Mouse (Mus musculus): ENCODE results near the gene Ankfn1. TPM values are rescaled to one million over a fixed set of nuclear protein-coding genes. Genes with fewer than 3 reads are reported as not detected.

The Ankfn1 gene
- polyA plus RNA-seq, 1 experiment: 4.5 TPM

- TF ChIP-seq CTCF (IDR thresholded peaks at IDR 0.05; ENCODE audit: extremely low read depth, insufficient read depth, low read length) (no peak), POLR2A (IDR thresholded peaks at IDR 0.05; ENCODE audit: extremely low read depth, insufficient read depth, low read length) (no peak)
- no peaks in the 10 kb centered on the region for H3K4me1 ChIP-seq (ENCODE audit: control insufficient read depth, insufficient read depth, low read length)
- no peak overlapping the region for H3K4me3 ChIP-seq (ENCODE audit: insufficient read depth, low read length)
- H3K27ac ChIP-seq (ENCODE audit: insufficient read depth, low read length): no peak overlapping the region
Measured at GRCm38 (mm10) chr11:89696431-89697403, 80.7 kb downstream of the Ankfn1 start.

- Histone ChIP-seq H3K27ac (ENCODE audit: insufficient read depth, low read length) (no peak overlapping the region), H3K4me1 (ENCODE audit: control insufficient read depth, insufficient read depth, low read length) (no peaks in the 10 kb centered on the region), H3K4me3 (ENCODE audit: insufficient read depth, low read length) (no peak overlapping the region)
- no peak for TF ChIP-seq POLR2A (IDR thresholded peaks at IDR 0.05; ENCODE audit: extremely low read depth, insufficient read depth, low read length)
Measured at GRCm38 (mm10) chr11:89693686-89694085, 83.8 kb downstream of the Ankfn1 start.

- H3K27ac ChIP-seq (ENCODE audit: insufficient read depth, low read length): no peak overlapping the region
- TF ChIP-seq POLR2A (IDR thresholded peaks at IDR 0.05; ENCODE audit: extremely low read depth, insufficient read depth, low read length) (no peak), CTCF (IDR thresholded peaks at IDR 0.05; ENCODE audit: extremely low read depth, insufficient read depth, low read length) (no peak)
- 0 out of 2 replicates have a peak, but pooled peaks cover 1% of the 10 kb centered on the region for H3K4me1 ChIP-seq (ENCODE audit: control insufficient read depth, insufficient read depth, low read length)
- H3K4me3 ChIP-seq (ENCODE audit: insufficient read depth, low read length): no peak overlapping the region
Measured at GRCm38 (mm10) chr11:89676922-89677321, 100.5 kb downstream of the Ankfn1 start.

GRCm38 (mm10) chr11:89673916-89674507 lies 103.4 kb downstream of the Ankfn1 start:
- TF ChIP-seq CTCF (IDR thresholded peaks at IDR 0.05; ENCODE audit: extremely low read depth, insufficient read depth, low read length) (no peak), POLR2A (IDR thresholded peaks at IDR 0.05; ENCODE audit: extremely low read depth, insufficient read depth, low read length) (no peak)
- Histone ChIP-seq H3K4me1 (ENCODE audit: control insufficient read depth, insufficient read depth, low read length) (0 out of 2 replicates have a peak, but pooled peaks cover 1% of the 10 kb centered on the region), H3K27ac (ENCODE audit: insufficient read depth, low read length) (no peak overlapping the region), H3K4me3 (ENCODE audit: insufficient read depth, low read length) (no peak overlapping the region)

- Histone ChIP-seq H3K27ac (ENCODE audit: insufficient read depth, low read length) (no peak overlapping the region), H3K4me3 (ENCODE audit: insufficient read depth, low read length) (no peak overlapping the region), H3K4me1 (ENCODE audit: control insufficient read depth, insufficient read depth, low read length) (no peaks in the 10 kb centered on the region)
- TF ChIP-seq POLR2A (IDR thresholded peaks at IDR 0.05; ENCODE audit: extremely low read depth, insufficient read depth, low read length): no peak
Measured at GRCm38 (mm10) chr11:89672510-89673085, 104.9 kb downstream of the Ankfn1 start.

GRCm38 (mm10) chr11:89665170-89665880 lies 112.1 kb downstream of the Ankfn1 start:
- H3K27ac ChIP-seq (ENCODE audit: insufficient read depth, low read length): no peak overlapping the region
- no peak overlapping the region for H3K4me3 ChIP-seq (ENCODE audit: insufficient read depth, low read length)
- TF ChIP-seq CTCF (IDR thresholded peaks at IDR 0.05; ENCODE audit: extremely low read depth, insufficient read depth, low read length) (no peak), POLR2A (IDR thresholded peaks at IDR 0.05; ENCODE audit: extremely low read depth, insufficient read depth, low read length) (no peak)
- H3K4me1 ChIP-seq (ENCODE audit: control insufficient read depth, insufficient read depth, low read length): no peaks in the 10 kb centered on the region

- Histone ChIP-seq H3K4me3 (ENCODE audit: insufficient read depth, low read length) (no peak overlapping the region), H3K4me1 (ENCODE audit: control insufficient read depth, insufficient read depth, low read length) (no peaks in the 10 kb centered on the region), H3K27ac (ENCODE audit: insufficient read depth, low read length) (no peak overlapping the region)
- TF ChIP-seq CTCF (IDR thresholded peaks at IDR 0.05; ENCODE audit: extremely low read depth, insufficient read depth, low read length): no peak
- TF ChIP-seq POLR2A (IDR thresholded peaks at IDR 0.05; ENCODE audit: extremely low read depth, insufficient read depth, low read length): no peak
Measured at GRCm38 (mm10) chr11:89659048-89659447, 118.4 kb downstream of the Ankfn1 start.

GRCm38 (mm10) chr11:89656556-89656955 lies 120.9 kb downstream of the Ankfn1 start:
- TF ChIP-seq POLR2A (IDR thresholded peaks at IDR 0.05; ENCODE audit: extremely low read depth, insufficient read depth, low read length) (no peak), CTCF (IDR thresholded peaks at IDR 0.05; ENCODE audit: extremely low read depth, insufficient read depth, low read length) (no peak)
- Histone ChIP-seq H3K27ac (ENCODE audit: insufficient read depth, low read length) (no peak overlapping the region), H3K4me1 (ENCODE audit: control insufficient read depth, insufficient read depth, low read length) (no peaks in the 10 kb centered on the region), H3K4me3 (ENCODE audit: insufficient read depth, low read length) (no peak overlapping the region)

GRCm38 (mm10) chr11:89635740-89636139 lies 141.7 kb downstream of the Ankfn1 start:
- TF ChIP-seq POLR2A (IDR thresholded peaks at IDR 0.05; ENCODE audit: extremely low read depth, insufficient read depth, low read length) (no peak), CTCF (IDR thresholded peaks at IDR 0.05; ENCODE audit: extremely low read depth, insufficient read depth, low read length) (no peak)
- no peak overlapping the region for H3K4me3 ChIP-seq (ENCODE audit: insufficient read depth, low read length)
- H3K27ac ChIP-seq (ENCODE audit: insufficient read depth, low read length): no peak overlapping the region
- H3K4me1 ChIP-seq (ENCODE audit: control insufficient read depth, insufficient read depth, low read length): no peaks in the 10 kb centered on the region; the same call in 1 of the 2 replicates
